Mouse (Mus musculus) forebrain, postnatal 0 days (tissue): Measurements from ENCODE around the gene Fdx1. TPM values are rescaled to one million over a fixed set of nuclear protein-coding genes. Genes with fewer than 3 reads are reported as not detected.

Experiments used
- ATAC-seq: fragments of 200-750 bp; cut with Nextera tagmentation; 2 replicates; pipeline ENCODE4 v1.8.0; 2017; ENCODE audit warnings: mild to moderate bottlenecking, moderate library complexity
- DNase-seq: peaks from one replicate; pipeline ENCODE4 v3.0.0-alpha.2; 2015
- H3K27ac ChIP-seq: fragments of 300-500 bp; sonication (generic); 2 replicates; pipeline ENCODE4 v1.5.1; 2014; ENCODE audit warnings: low read depth, mild to moderate bottlenecking, antibody characterized with exemption, low read length, moderate library complexity, mixed read lengths
- H3K27me3 ChIP-seq: fragments of 300-500 bp; sonication (generic); 2 replicates; pipeline ENCODE4 v1.6.1; 2014; ENCODE audit warnings: mild to moderate bottlenecking, low read length, mixed read lengths; ENCODE audit not compliant: insufficient read depth
- H3K36me3 ChIP-seq: fragments of 300-500 bp; sonication (generic); 2 replicates; pipeline ENCODE4 v1.6.1; 2014; ENCODE audit warnings: mild to moderate bottlenecking, moderate library complexity; ENCODE audit not compliant: insufficient read depth
- H3K4me1 ChIP-seq: fragments of 300-500 bp; sonication (generic); 2 replicates; pipeline ENCODE4 v1.6.1; 2014; ENCODE audit warnings: antibody characterized with exemption; ENCODE audit not compliant: insufficient read depth
- H3K4me2 ChIP-seq: fragments of 300-500 bp; sonication (generic); 2 replicates; pipeline ENCODE4 v1.6.1; 2014; ENCODE audit warnings: low read depth, mild to moderate bottlenecking, moderate library complexity
- H3K4me3 ChIP-seq: fragments of 300-500 bp; sonication (generic); 2 replicates; pipeline ENCODE4 v1.5.1; 2014; ENCODE audit warnings: low read depth, low read length, mixed read lengths
- H3K9ac ChIP-seq: fragments of 300-500 bp; sonication (generic); 2 replicates; pipeline ENCODE4 v1.6.1; 2014; ENCODE audit warnings: mild to moderate bottlenecking
- H3K9me3 ChIP-seq: fragments of 300-500 bp; sonication (generic); 2 replicates; pipeline ENCODE4 v1.6.1; 2016; ENCODE audit warnings: low read length
- CTCF ChIP-seq: sonication (generic); IDR thresholded peaks from 2 replicates; pipeline ENCODE4 v1.5.1; 2016; ENCODE audit warnings: antibody characterized with exemption, control low read depth, low read depth
- WGBS: fragments of 180-500 bp; shearing (Covaris S2); extraction: QIAGEN DNeasy Blood & Tissue Kit; methylation state at CpG from one replicate; pipeline ENCODE4 v1.1.7; 2014; 5-methylcytosine and 5-hydroxymethylcytosine counted together
- polyA plus RNA-seq: library from polyadenylated mRNA; unstranded; fragments of >200 nt; fragmentation: Nextera tagmentation; extraction: Ambion mirVana; gene quantifications from 2 replicates; pipeline ENCODE4 v1.2.1, GENCODE M21; 2015
- total RNA-seq: library from RNA; depleted of rRNA; stranded (reverse); fragments of >200 nt; gene quantifications from 2 replicates; pipeline ENCODE4 v1.2.3, GENCODE M21; 2014

The Fdx1 gene
- total and polyA plus RNA-seq, 2 experiments from 2014 or later = 23.0 to 45.2 TPM

- H3K4me2 ChIP-seq = no peak overlapping the region
- H3K36me3 ChIP-seq = no peaks in the 10 kb centered on the region
- TF ChIP-seq CTCF = no peak
- H3K4me3 ChIP-seq = no peak overlapping the region
- no peaks in the 10 kb centered on the region for H3K9me3 ChIP-seq
- no peak overlapping the region for H3K27ac ChIP-seq
- 93% methylated on average over 5 of the region's 5 CpGs for WGBS
- no peak overlapping the region for H3K9ac ChIP-seq
- DNase-seq (no peak), ATAC-seq (no peak)
- H3K27me3 ChIP-seq = no peaks in the 10 kb centered on the region
- no peaks in the 10 kb centered on the region for H3K4me1 ChIP-seq
Measured at GRCm38 (mm10) chr9:51994636-51995260, 31.4 kb upstream of the Fdx1 start.

GRCm38 (mm10) chr9:51993486-51994275 is 30.3 kb upstream of the Fdx1 start:
- no peak for ATAC-seq
- Histone ChIP-seq H3K4me2 (no peak overlapping the region), H3K36me3 (no peaks in the 10 kb centered on the region), H3K4me3 (no peak overlapping the region), H3K9me3 (no peaks in the 10 kb centered on the region), H3K27me3 (no peaks in the 10 kb centered on the region), H3K27ac (no peak overlapping the region), H3K9ac (no peak overlapping the region), H3K4me1 (no peaks in the 10 kb centered on the region)
- 78% methylated on average over 4 of the region's 4 CpGs for WGBS
- 0 out of 2 replicates have a peak, but pooled peaks have one; percentile 16 for TF ChIP-seq CTCF
- DNase-seq = no peak

GRCm38 (mm10) chr9:51991241-51991876 is 28.0 kb upstream of the Fdx1 start:
- TF ChIP-seq CTCF = no peak
- DNase-seq (no peak), ATAC-seq (no peak)
- 43% methylated on average over 2 of the region's 2 CpGs for WGBS
- Histone ChIP-seq H3K4me3 (no peak overlapping the region), H3K36me3 (no peaks in the 10 kb centered on the region), H3K27me3 (no peaks in the 10 kb centered on the region), H3K9ac (no peak overlapping the region), H3K4me2 (no peak overlapping the region), H3K4me1 (no peaks in the 10 kb centered on the region), H3K9me3 (no peaks in the 10 kb centered on the region), H3K27ac (no peak overlapping the region)

GRCm38 (mm10) chr9:51990828-51991227 is 27.5 kb upstream of the Fdx1 start:
- no peak overlapping the region for H3K4me3 ChIP-seq
- no peaks in the 10 kb centered on the region for H3K4me1 ChIP-seq
- no peaks in the 10 kb centered on the region for H3K9me3 ChIP-seq
- no peak overlapping the region for H3K4me2 ChIP-seq
- H3K27me3 ChIP-seq = no peaks in the 10 kb centered on the region
- no peak for DNase-seq
- WGBS = 46% methylated on average over 2 of the region's 2 CpGs
- no peaks in the 10 kb centered on the region for H3K36me3 ChIP-seq
- H3K27ac ChIP-seq = no peak overlapping the region
- no peak for TF ChIP-seq CTCF
- no peak for ATAC-seq
- no peak overlapping the region for H3K9ac ChIP-seq

- H3K27ac ChIP-seq = peak overlapping the region; percentile 31; the same call in 1 of the 2 replicates
- no peak for TF ChIP-seq CTCF
- no peak overlapping the region for H3K4me2 ChIP-seq
- ATAC-seq = peak; percentile 98
- no peaks in the 10 kb centered on the region for H3K36me3 ChIP-seq
- no peaks in the 10 kb centered on the region for H3K4me1 ChIP-seq
- no peak overlapping the region for H3K9ac ChIP-seq
- no peaks in the 10 kb centered on the region for H3K9me3 ChIP-seq
- H3K4me3 ChIP-seq = no peak overlapping the region
- 35% methylated on average over 11 of the region's 11 CpGs for WGBS
- H3K27me3 ChIP-seq = no peaks in the 10 kb centered on the region
- peak; percentile 85 for DNase-seq
Measured at GRCm38 (mm10) chr9:51985493-51986099, 22.2 kb upstream of the Fdx1 start.

- no peak for TF ChIP-seq CTCF
- WGBS = 89% methylated on average over 1 of the region's 1 CpGs
- no peaks in the 10 kb centered on the region for H3K9me3 ChIP-seq
- no peaks in the 10 kb centered on the region for H3K27me3 ChIP-seq
- no peak overlapping the region for H3K4me2 ChIP-seq
- no peak overlapping the region for H3K4me3 ChIP-seq
- H3K36me3 ChIP-seq = no peaks in the 10 kb centered on the region
- ATAC-seq = no peak
- no peak for DNase-seq
- H3K4me1 ChIP-seq = no peaks in the 10 kb centered on the region
- no peak overlapping the region for H3K9ac ChIP-seq
- H3K27ac ChIP-seq = no peak overlapping the region
Measured at GRCm38 (mm10) chr9:51981131-51981530, 17.8 kb upstream of the Fdx1 start.
